11 mouse cellular contexts compared by ENCODE assay signal in the genomic region with DNA sequence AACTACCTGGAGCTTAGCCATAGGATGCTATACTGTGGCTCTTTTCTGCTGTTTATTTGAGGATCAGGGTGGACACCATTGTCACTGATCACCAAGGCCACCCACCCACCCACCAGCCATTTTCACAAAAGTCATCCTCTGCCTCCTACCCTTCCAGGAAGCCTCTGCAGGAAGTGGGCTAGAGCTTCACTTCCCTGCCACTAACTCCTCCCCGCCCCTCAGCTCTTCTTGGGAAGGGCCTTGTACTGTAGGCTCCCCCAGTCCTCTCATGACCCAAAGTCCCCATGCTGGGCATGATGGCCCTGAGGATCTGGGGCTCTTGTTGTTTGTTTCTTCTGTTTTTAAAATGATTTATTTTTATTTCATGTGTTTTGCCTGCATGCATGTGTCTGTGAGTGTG. TPM values are rescaled to one million over a fixed set of nuclear protein-coding genes. Genes with fewer than 3 reads are reported as not detected.
DNase-seq lines count a peak whose midpoint lies in the region; ATAC-seq and TF ChIP-seq lines count a peak whose summit lies in the region.
"Had no signal": no experiment of that assay in that cellular context is flagged by ENCODE, and none has a peak within 500 bp of the region (broad histone marks: within the 10 kb centered on the region; RNA-seq: fewer than 3 reads in every experiment).

No protein-coding gene starts in this region.

- WGBS in kidney, embryonic 16.5 days, result 84% methylated on average over 1 of the region's 1 CpGs
- WGBS in liver, embryonic 12.5 days (ENCODE audit: insufficient replicate concordance), result 38% methylated on average over 1 of the region's 1 CpGs

- H3K9me3 ChIP-seq in kidney, embryonic 16.5 days (ENCODE audit: low read length), result no peaks in the 10 kb centered on the region
- no peaks in the 10 kb centered on the region for H3K9me3 ChIP-seq in G1E (replicated peaks)
- H3K9me3 ChIP-seq in liver, embryonic 12.5 days (replicated peaks), result no peaks in the 10 kb centered on the region
- H3K9me3 ChIP-seq: stomach, embryonic 15.5 days had no signal

- peaks cover 46% of the 10 kb centered on the region for H3K4me1 ChIP-seq in kidney, embryonic 16.5 days (ENCODE audit: insufficient read depth, low read length)
- peaks cover 82% of the 10 kb centered on the region for H3K4me1 ChIP-seq in G1E (ENCODE audit: insufficient read depth, low read depth, low read length)
- H3K4me1 ChIP-seq in liver, embryonic 12.5 days, result peaks cover 79% of the 10 kb centered on the region

- no peak for DNase-seq in kidney, adult 9 months
- DNase-seq in G1E (ENCODE audit: low spot score) (no peak), MN1 (ENCODE audit: low spot score) (no peak)
- peak; percentile 78 for DNase-seq in thymus, postnatal 0 days (ENCODE audit: low spot score)
- DNase-seq in left cerebral cortex, adult 9 months (ENCODE audit: low spot score in 2 of 2), result no peak
- DNase-seq: gastrocnemius, postnatal 36 days had no signal

- no peak overlapping the region for H3K4me3 ChIP-seq in kidney, embryonic 16.5 days (ENCODE audit: low read length)
- peak overlapping the region; percentile 76; the same call in 1 of the 2 replicates for H3K4me3 ChIP-seq in G1E (ENCODE audit: low read depth, low read length)
- no peak overlapping the region for H3K4me3 ChIP-seq in liver, embryonic 12.5 days
- H3K4me3 ChIP-seq: stomach, embryonic 15.5 days had no signal

- no peak overlapping the region for H3K9ac ChIP-seq in kidney, embryonic 16.5 days (replicated peaks; ENCODE audit: low read length)
- peak overlapping the region; percentile 69; the same call in 1 of the 2 replicates for H3K9ac ChIP-seq in liver, embryonic 12.5 days
- H3K9ac ChIP-seq: stomach, embryonic 15.5 days had no signal

- H3K4me2 ChIP-seq in kidney, embryonic 16.5 days (replicated peaks; ENCODE audit: low read depth, low read length), result no peak overlapping the region
- H3K4me2 ChIP-seq in liver, embryonic 12.5 days, result peak overlapping the region; percentile 89

- H3K36me3 ChIP-seq in kidney, embryonic 16.5 days (ENCODE audit: insufficient read depth, low read length), result peaks cover 6% of the 10 kb centered on the region
- H3K36me3 ChIP-seq in G1E (replicated peaks), result peaks cover 63% of the 10 kb centered on the region
- peaks cover 42% of the 10 kb centered on the region for H3K36me3 ChIP-seq in liver, embryonic 12.5 days

- ATAC-seq in kidney, embryonic 16.5 days (ENCODE audit: low FRiP score, low TSS enrichment), result no peak
- no peak for ATAC-seq in G1E (ENCODE audit: extremely low read depth, insufficient number of reproducible peaks, low FRiP score, poor library complexity, severe bottlenecking)
- no peak for ATAC-seq in liver, embryonic 12.5 days
- ATAC-seq in megakaryocyte-erythroid progenitor cell, adult 5-6 weeks (replicated peaks; ENCODE audit: low FRiP score, low TSS enrichment, poor library complexity, severe bottlenecking), result no peak

- TF ChIP-seq CTCF in G1E (IDR thresholded peaks at IDR 0.05; ENCODE audit: low read depth, low read length), result no peak

- no peaks in the 10 kb centered on the region for H3K27me3 ChIP-seq in kidney, embryonic 16.5 days (ENCODE audit: insufficient read depth, low read length)
- H3K27me3 ChIP-seq in G1E (ENCODE audit: insufficient read depth, low read length), result no peaks in the 10 kb centered on the region
- no peaks in the 10 kb centered on the region for H3K27me3 ChIP-seq in liver, embryonic 12.5 days (replicated peaks)
- H3K27me3 ChIP-seq: stomach, embryonic 15.5 days had no signal

- peak overlapping the region; percentile 91 for H3K27ac ChIP-seq in kidney, embryonic 16.5 days (ENCODE audit: low read length)
- H3K27ac ChIP-seq in liver, embryonic 12.5 days, result peak overlapping the region; percentile 93

RNA-seq across cellular contexts. Expression of a gene that starts 2.3 kb away (rescaled TPM):
- polyA plus RNA-seq in kidney, embryonic 16.5 days (2015; fragmentation: Nextera tagmentation; extraction: Ambion mirVana), result 272 and 281 TPM in 2 replicates
- total RNA-seq in G1E (2014; fragmentation: Nextera tagmentation) (94.1 and 95.7 TPM in 2 replicates), G1E (2017) (151 and 174 TPM in 2 replicates)
- 889 and 1,166 TPM in 2 replicates for polyA plus RNA-seq in G1E (2012)
- 266 and 269 TPM in 2 replicates for polyA plus RNA-seq in liver, embryonic 12.5 days (2016; fragmentation: Nextera tagmentation; extraction: Ambion mirVana)
- polyA plus RNA-seq in thymus, postnatal 0 days (2015; fragmentation: Nextera tagmentation; extraction: Ambion mirVana), result 333 and 377 TPM in 2 replicates
- total RNA-seq in megakaryocyte-erythroid progenitor cell, adult 5-6 weeks (2014; fragmentation: Nextera tagmentation), result 286 and 287 TPM in 2 replicates
- 240 and 290 TPM in 2 replicates for total RNA-seq in megakaryocyte-erythroid progenitor cell, adult 5-6 weeks (2017)

RNA-seq across cellular contexts. Expression of a gene that starts 15.1 kb away (rescaled TPM):
- 88.5 TPM in 2 replicates for polyA plus RNA-seq in kidney, embryonic 16.5 days (2015; fragmentation: Nextera tagmentation; extraction: Ambion mirVana)
- total RNA-seq in G1E (2014; fragmentation: Nextera tagmentation) (16.6 and 23.1 TPM in 2 replicates), G1E (2017) (9.4 and 9.5 TPM in 2 replicates)
- 3.1 and 3.3 TPM in 2 replicates for polyA plus RNA-seq in G1E (2012)
- 19.6 and 24.2 TPM in 2 replicates for polyA plus RNA-seq in liver, embryonic 12.5 days (2016; fragmentation: Nextera tagmentation; extraction: Ambion mirVana)
- 33.2 and 43.0 TPM in 2 replicates for polyA plus RNA-seq in thymus, postnatal 0 days (2015; fragmentation: Nextera tagmentation; extraction: Ambion mirVana)
- 6.3 and 8.8 TPM in 2 replicates for total RNA-seq in megakaryocyte-erythroid progenitor cell, adult 5-6 weeks (2014; fragmentation: Nextera tagmentation)
- total RNA-seq in megakaryocyte-erythroid progenitor cell, adult 5-6 weeks (2017), result 4.6 and 5.1 TPM in 2 replicates

RNA-seq across cellular contexts. Expression of a gene that starts 23.4 kb away (rescaled TPM):
- polyA plus RNA-seq in kidney, embryonic 16.5 days (2015; fragmentation: Nextera tagmentation; extraction: Ambion mirVana), result 42.1 and 47.4 TPM in 2 replicates
- 60.3 and 72.4 TPM in 2 replicates for total RNA-seq in G1E (2014; fragmentation: Nextera tagmentation)
- 40.2 and 75.5 TPM in 2 replicates for total RNA-seq in G1E (2017)
- polyA plus RNA-seq in G1E (2012), result 183 and 252 TPM in 2 replicates
- polyA plus RNA-seq in liver, embryonic 12.5 days (2016; fragmentation: Nextera tagmentation; extraction: Ambion mirVana), result 59.5 and 66.8 TPM in 2 replicates
- polyA plus RNA-seq in thymus, postnatal 0 days (2015; fragmentation: Nextera tagmentation; extraction: Ambion mirVana), result 85.7 and 111 TPM in 2 replicates
- 18.8 and 34.4 TPM in 2 replicates for total RNA-seq in megakaryocyte-erythroid progenitor cell, adult 5-6 weeks (2014; fragmentation: Nextera tagmentation)
- total RNA-seq in megakaryocyte-erythroid progenitor cell, adult 5-6 weeks (2017), result 44.8 and 48.7 TPM in 2 replicates

RNA-seq across cellular contexts. Expression of a gene that starts 27.9 kb away (rescaled TPM):
- 0.04 and 0.06 TPM in 2 replicates for polyA plus RNA-seq in kidney, embryonic 16.5 days (2015; fragmentation: Nextera tagmentation; extraction: Ambion mirVana)
- total RNA-seq in G1E (2014; fragmentation: Nextera tagmentation) (not detected in 2 replicates), G1E (2017) (0.05 and 0.06 TPM in 2 replicates)
- 0.02 TPM in 1 of 2 replicates, not detected in the other for polyA plus RNA-seq in G1E (2012)
- not detected in 2 replicates for polyA plus RNA-seq in liver, embryonic 12.5 days (2016; fragmentation: Nextera tagmentation; extraction: Ambion mirVana)
- 0.04 and 0.06 TPM in 2 replicates for polyA plus RNA-seq in thymus, postnatal 0 days (2015; fragmentation: Nextera tagmentation; extraction: Ambion mirVana)
- total RNA-seq in megakaryocyte-erythroid progenitor cell, adult 5-6 weeks (2014; fragmentation: Nextera tagmentation), result not detected in 2 replicates
- total RNA-seq in megakaryocyte-erythroid progenitor cell, adult 5-6 weeks (2017), result not detected in 2 replicates
- polyA plus RNA-seq: stomach, embryonic 15.5 days had no signal

RNA-seq across cellular contexts. Expression of a gene that starts 43.0 kb away (rescaled TPM):
- polyA plus RNA-seq in kidney, embryonic 16.5 days (2015; fragmentation: Nextera tagmentation; extraction: Ambion mirVana), result 0.52 and 0.76 TPM in 2 replicates
- total RNA-seq in G1E (2014; fragmentation: Nextera tagmentation), result 1.6 and 3.7 TPM in 2 replicates
- 0.93 and 2.8 TPM in 2 replicates for total RNA-seq in G1E (2017)
- 0.66 and 0.68 TPM in 2 replicates for polyA plus RNA-seq in G1E (2012)
- polyA plus RNA-seq in liver, embryonic 12.5 days (2016; fragmentation: Nextera tagmentation; extraction: Ambion mirVana), result not detected in 2 replicates
- 0.29 and 0.32 TPM in 2 replicates for polyA plus RNA-seq in thymus, postnatal 0 days (2015; fragmentation: Nextera tagmentation; extraction: Ambion mirVana)
- not detected in 2 replicates for total RNA-seq in megakaryocyte-erythroid progenitor cell, adult 5-6 weeks (2014; fragmentation: Nextera tagmentation)
- total RNA-seq in megakaryocyte-erythroid progenitor cell, adult 5-6 weeks (2017), result not detected in 2 replicates
- total RNA-seq: gastrocnemius, postnatal 36 days; left cerebral cortex, postnatal 36 days had no signal
